Mouse (Mus musculus): ENCODE results near the gene Gm28048. TPM values are rescaled to one million over a fixed set of nuclear protein-coding genes. Genes with fewer than 3 reads are reported as not detected.

Gene Gm28048
- total and polyA plus RNA-seq, 2 experiments from 2014 or later: 0.81 to 4.2 TPM

- DNase-seq: no peak
- ATAC-seq: no peak; the same call in 1 of the 2 replicates
- no peak for TF ChIP-seq CTCF (IDR thresholded peaks at IDR 0.05; ENCODE audit: low read depth)
- Histone ChIP-seq H3K9me3 (ENCODE audit: low read length) (no peaks in the 10 kb centered on the region), H3K27me3 (ENCODE audit: insufficient read depth, low read length) (no peaks in the 10 kb centered on the region), H3K27ac (ENCODE audit: low read depth, low read length) (peak overlapping the region; percentile 92), H3K4me1 (ENCODE audit: insufficient read depth) (no peaks in the 10 kb centered on the region), H3K36me3 (ENCODE audit: insufficient read depth) (peaks cover 26% of the 10 kb centered on the region), H3K4me2 (ENCODE audit: low read depth) (peak overlapping the region; percentile 81), H3K9ac (peak overlapping the region; percentile 77), H3K4me3 (ENCODE audit: low read depth, low read length) (peak overlapping the region; percentile 55)
- 6% methylated on average over 6 of the region's 6 CpGs for WGBS
Measured at GRCm38 (mm10) chr11:23007166-23007480, 25.2 kb upstream of the Gm28048 start.

- H3K9me3 ChIP-seq (ENCODE audit: low read length): no peaks in the 10 kb centered on the region
- DNase-seq: no peak
- H3K4me3 ChIP-seq (ENCODE audit: low read depth, low read length): no peak overlapping the region
- 90% methylated on average over 1 of the region's 1 CpGs for WGBS
- H3K4me2 ChIP-seq (ENCODE audit: low read depth): no peak overlapping the region
- no peak overlapping the region for H3K27ac ChIP-seq (ENCODE audit: low read depth, low read length)
- H3K36me3 ChIP-seq (ENCODE audit: insufficient read depth): peaks cover 42% of the 10 kb centered on the region
- H3K4me1 ChIP-seq (ENCODE audit: insufficient read depth): no peaks in the 10 kb centered on the region
- no peak overlapping the region for H3K9ac ChIP-seq
- TF ChIP-seq CTCF (IDR thresholded peaks at IDR 0.05; ENCODE audit: low read depth): no peak
- no peak for ATAC-seq
- no peaks in the 10 kb centered on the region for H3K27me3 ChIP-seq (ENCODE audit: insufficient read depth, low read length)
Measured at GRCm38 (mm10) chr11:23005276-23005675, 23.4 kb upstream of the Gm28048 start.

GRCm38 (mm10) chr11:22998308-22998707, 16.4 kb upstream of the Gm28048 start:
- no peak overlapping the region for H3K9ac ChIP-seq
- no peaks in the 10 kb centered on the region for H3K4me1 ChIP-seq (ENCODE audit: insufficient read depth)
- DNase-seq (no peak), ATAC-seq (no peak)
- H3K4me3 ChIP-seq (ENCODE audit: low read depth, low read length): no peak overlapping the region
- no peak for TF ChIP-seq CTCF (IDR thresholded peaks at IDR 0.05; ENCODE audit: low read depth)
- H3K27me3 ChIP-seq (ENCODE audit: insufficient read depth, low read length): no peaks in the 10 kb centered on the region
- no peaks in the 10 kb centered on the region for H3K9me3 ChIP-seq (ENCODE audit: low read length)
- H3K27ac ChIP-seq (ENCODE audit: low read depth, low read length): no peak overlapping the region
- no peak overlapping the region for H3K4me2 ChIP-seq (ENCODE audit: low read depth)
- 75% methylated on average over 1 of the region's 1 CpGs for WGBS
- peaks cover 74% of the 10 kb centered on the region for H3K36me3 ChIP-seq (ENCODE audit: insufficient read depth)

- Histone ChIP-seq H3K9me3 (ENCODE audit: low read length) (no peaks in the 10 kb centered on the region), H3K27me3 (ENCODE audit: insufficient read depth, low read length) (no peaks in the 10 kb centered on the region), H3K36me3 (ENCODE audit: insufficient read depth) (peaks cover 54% of the 10 kb centered on the region), H3K4me2 (ENCODE audit: low read depth) (no peak overlapping the region), H3K27ac (ENCODE audit: low read depth, low read length) (no peak overlapping the region), H3K4me3 (ENCODE audit: low read depth, low read length) (no peak overlapping the region), H3K4me1 (ENCODE audit: insufficient read depth) (peaks cover 4% of the 10 kb centered on the region; the same call in 1 of the 2 replicates), H3K9ac (no peak overlapping the region)
- ATAC-seq: no peak
- no peak for TF ChIP-seq CTCF (IDR thresholded peaks at IDR 0.05; ENCODE audit: low read depth)
- WGBS: 93% methylated on average over 4 of the region's 4 CpGs
- no peak for DNase-seq
Measured at GRCm38 (mm10) chr11:22995461-22995860, 13.6 kb upstream of the Gm28048 start.

- Histone ChIP-seq H3K9ac (no peak overlapping the region), H3K36me3 (ENCODE audit: insufficient read depth) (peaks cover 43% of the 10 kb centered on the region), H3K4me3 (ENCODE audit: low read depth, low read length) (no peak overlapping the region), H3K4me2 (ENCODE audit: low read depth) (no peak overlapping the region), H3K4me1 (ENCODE audit: insufficient read depth) (peaks cover 4% of the 10 kb centered on the region; the same call in 1 of the 2 replicates), H3K27ac (ENCODE audit: low read depth, low read length) (no peak overlapping the region), H3K27me3 (ENCODE audit: insufficient read depth, low read length) (no peaks in the 10 kb centered on the region), H3K9me3 (ENCODE audit: low read length) (no peaks in the 10 kb centered on the region)
- ATAC-seq (no peak), DNase-seq (peak; percentile 6)
- TF ChIP-seq CTCF (IDR thresholded peaks at IDR 0.05; ENCODE audit: low read depth): no peak
- 84% methylated on average over 2 of the region's 2 CpGs for WGBS
Measured at GRCm38 (mm10) chr11:22994271-22994670, 12.4 kb upstream of the Gm28048 start.

- 0 out of 2 replicates have a peak overlapping the region, but pooled peaks have one; percentile 93 for H3K27ac ChIP-seq (ENCODE audit: low read depth, low read length)
- DNase-seq (no peak), ATAC-seq (no peak)
- TF ChIP-seq CTCF (IDR thresholded peaks at IDR 0.05; ENCODE audit: low read depth): no peak
- peaks cover 22% of the 10 kb centered on the region for H3K36me3 ChIP-seq (ENCODE audit: insufficient read depth)
- peak overlapping the region; percentile 73 for H3K4me3 ChIP-seq (ENCODE audit: low read depth, low read length)
- peak overlapping the region; percentile 83 for H3K9ac ChIP-seq
- 11% methylated on average over 14 of the region's 14 CpGs for WGBS
- peak overlapping the region; percentile 70 for H3K4me2 ChIP-seq (ENCODE audit: low read depth)
- no peaks in the 10 kb centered on the region for H3K9me3 ChIP-seq (ENCODE audit: low read length)
- H3K4me1 ChIP-seq (ENCODE audit: insufficient read depth): peaks cover 4% of the 10 kb centered on the region; the same call in 1 of the 2 replicates
- no peaks in the 10 kb centered on the region for H3K27me3 ChIP-seq (ENCODE audit: insufficient read depth, low read length)
Measured at GRCm38 (mm10) chr11:22991218-22991835, 9.4 kb upstream of the Gm28048 start.

- ATAC-seq (peak; percentile 99), DNase-seq (peak; percentile 95)
- peak within 1 kb of the TSS; percentile 83 for H3K9ac ChIP-seq
- H3K36me3 ChIP-seq (ENCODE audit: insufficient read depth): peaks cover 17% of the 10 kb centered on the region
- under 1% methylated on average over 63 of the region's 66 CpGs for WGBS
- H3K4me3 ChIP-seq (ENCODE audit: low read depth, low read length): peak within 1 kb of the TSS; percentile 73
- TF ChIP-seq CTCF (IDR thresholded peaks at IDR 0.05; ENCODE audit: low read depth): 0 out of 2 replicates have a peak, but pooled peaks have one; percentile 1
- no peaks in the 10 kb centered on the region for H3K27me3 ChIP-seq (ENCODE audit: insufficient read depth, low read length)
- peak within 1 kb of the TSS; percentile 93 for H3K27ac ChIP-seq (ENCODE audit: low read depth, low read length)
- H3K4me2 ChIP-seq (ENCODE audit: low read depth): peak within 1 kb of the TSS; percentile 70
- peaks cover 4% of the 10 kb centered on the region; the same call in 1 of the 2 replicates for H3K4me1 ChIP-seq (ENCODE audit: insufficient read depth)
- no peaks in the 10 kb centered on the region for H3K9me3 ChIP-seq (ENCODE audit: low read length)
Measured at GRCm38 (mm10) chr11:22990393-22991126, 8.7 kb upstream of the Gm28048 start, which contains the start of gene Cct4. Cct4 (plus strand) TSS chr11:22990519.

All from forebrain, postnatal 0 days (tissue).